8 mouse cellular contexts compared by ENCODE assay signal in genomic region chr2:3473891-3474290, GRCm38 (mm10). TPM values are rescaled to one million over a fixed set of nuclear protein-coding genes. Genes with fewer than 3 reads are reported as not detected.
DNase-seq lines count a peak whose midpoint lies in the region; ATAC-seq and TF ChIP-seq lines count a peak whose summit lies in the region.

No protein-coding gene starts in this region.

- TF ChIP-seq POLR2A in kidney, adult 2 months (IDR thresholded peaks at IDR 0.05; ENCODE audit: low read depth, low read length): no peak
- no peak for TF ChIP-seq POLR2A in bone marrow, adult 2 months (IDR thresholded peaks at IDR 0.05; ENCODE audit: borderline replicate concordance, control insufficient read depth, low read depth, low read length)

- peak overlapping the region; percentile 69 for H3K4me2 ChIP-seq in hindbrain, embryonic 13.5 days
- peak overlapping the region; percentile 78 for H3K4me2 ChIP-seq in midbrain, embryonic 14.5 days (ENCODE audit: low read length)

- H3K36me3 ChIP-seq in kidney, adult 2 months (ENCODE audit: control insufficient read depth, insufficient read depth, low read length): no peaks in the 10 kb centered on the region
- peaks cover 9% of the 10 kb centered on the region for H3K36me3 ChIP-seq in hindbrain, embryonic 13.5 days
- H3K36me3 ChIP-seq in midbrain, embryonic 14.5 days (ENCODE audit: control insufficient read depth, insufficient read depth, low read length): peaks cover 9% of the 10 kb centered on the region; the same call in 1 of the 2 replicates

- H3K4me1 ChIP-seq in kidney, adult 2 months (ENCODE audit: control insufficient read depth, insufficient read depth, low read length): peaks cover 4% of the 10 kb centered on the region; the same call in 1 of the 2 replicates
- peaks cover 2% of the 10 kb centered on the region; the same call in 1 of the 2 replicates for H3K4me1 ChIP-seq in bone marrow, adult 2 months (ENCODE audit: control insufficient read depth, insufficient read depth, low read length)
- peaks cover 16% of the 10 kb centered on the region for H3K4me1 ChIP-seq in hindbrain, embryonic 13.5 days (replicated peaks)
- H3K4me1 ChIP-seq in midbrain, embryonic 14.5 days (ENCODE audit: control insufficient read depth, insufficient read depth, low read length): peaks cover 12% of the 10 kb centered on the region; the same call in 1 of the 2 replicates

- no peak overlapping the region for H3K27ac ChIP-seq in kidney, adult 2 months (ENCODE audit: insufficient read depth, low read depth, low read length)
- H3K27ac ChIP-seq in bone marrow, adult 2 months (ENCODE audit: control insufficient read depth, insufficient read depth, low read depth, low read length, poor library complexity): no peak overlapping the region; the same call in 1 of the 2 replicates
- H3K27ac ChIP-seq in hindbrain, embryonic 13.5 days: peak overlapping the region; percentile 92
- peak overlapping the region; percentile 85 for H3K27ac ChIP-seq in midbrain, embryonic 14.5 days (replicated peaks; ENCODE audit: low read depth, low read length)

- no peak for DNase-seq in kidney, adult 2 months
- no peak for DNase-seq in kidney, postnatal 4 days
- peak; percentile 11 for DNase-seq in midbrain, embryonic 14.5 days
- no peak for DNase-seq in gastrocnemius, adult 18-20 months (ENCODE audit: low spot score)
- no peak for DNase-seq in thymus, postnatal 14 days
- DNase-seq in layer of hippocampus, postnatal 10 days (ENCODE audit: low spot score in 2 of 2): no peak

- ATAC-seq in hindbrain, embryonic 13.5 days (ENCODE audit: low FRiP score): no peak
- ATAC-seq in midbrain, embryonic 14.5 days (ENCODE audit: low FRiP score, low TSS enrichment): no peak

- 2% methylated on average over 12 of the region's 12 CpGs for WGBS in kidney, adult 2 months
- WGBS in bone marrow, adult 2 months: 2% methylated on average over 12 of the region's 12 CpGs
- WGBS in hindbrain, embryonic 13.5 days: 0% methylated on average over 12 of the region's 12 CpGs
- under 1% methylated on average over 12 of the region's 12 CpGs for WGBS in midbrain, embryonic 14.5 days

- H3K27me3 ChIP-seq in kidney, adult 2 months (replicated peaks; ENCODE audit: control insufficient read depth, insufficient read depth, low read length): no peaks in the 10 kb centered on the region
- no peaks in the 10 kb centered on the region for H3K27me3 ChIP-seq in hindbrain, embryonic 13.5 days
- no peaks in the 10 kb centered on the region for H3K27me3 ChIP-seq in midbrain, embryonic 14.5 days (ENCODE audit: control insufficient read depth, insufficient read depth, low read length)

- peak overlapping the region; percentile 84 for H3K9ac ChIP-seq in hindbrain, embryonic 13.5 days
- H3K9ac ChIP-seq in midbrain, embryonic 14.5 days (replicated peaks; ENCODE audit: low read length): peak overlapping the region; percentile 68

- H3K4me3 ChIP-seq in kidney, adult 2 months (ENCODE audit: insufficient read depth, low read depth, low read length): peak overlapping the region; percentile 91
- H3K4me3 ChIP-seq in bone marrow, adult 2 months (replicated peaks; ENCODE audit: control insufficient read depth, low read depth, low read length): peak overlapping the region; percentile 97
- peak overlapping the region; percentile 94 for H3K4me3 ChIP-seq in hindbrain, embryonic 13.5 days
- peak overlapping the region; percentile 96 for H3K4me3 ChIP-seq in midbrain, embryonic 14.5 days (replicated peaks; ENCODE audit: low read depth, low read length)

- no peak for TF ChIP-seq CTCF in kidney, adult 2 months (conservative IDR thresholded peaks at IDR 0.05; ENCODE audit: insufficient read depth, insufficient read length, low read depth, low read length)
- no peak for TF ChIP-seq CTCF in bone marrow, adult 2 months (IDR thresholded peaks at IDR 0.05; ENCODE audit: control insufficient read depth, insufficient read depth, low read length)

- H3K9me3 ChIP-seq in hindbrain, embryonic 13.5 days: no peaks in the 10 kb centered on the region
- H3K9me3 ChIP-seq in midbrain, embryonic 14.5 days (ENCODE audit: control insufficient read depth, low read length): no peaks in the 10 kb centered on the region

RNA-seq across cellular contexts. Expression of gene Suv39h2, which starts 0.9 kb away (rescaled TPM):
- polyA plus RNA-seq in kidney, adult 2 months (2012; rRNA removed): 0.16 and 0.22 TPM in 2 replicates
- polyA plus RNA-seq in bone marrow, adult 2 months (2011; ENCODE audit: insufficient read depth, insufficient read length, low replicate concordance, missing spikeins): 3.4 and 4.4 TPM in 2 replicates
- polyA plus RNA-seq in hindbrain, embryonic 13.5 days (2015; fragmentation: Nextera tagmentation; extraction: Ambion mirVana): 12.1 and 13.4 TPM in 2 replicates
- polyA plus RNA-seq in midbrain, embryonic 14.5 days (2014; fragmentation: Nextera tagmentation; extraction: Ambion mirVana): 9.3 and 13.4 TPM in 2 replicates
- total RNA-seq in gastrocnemius, adult 18-20 months (2021): under 1 TPM; 0.90 to 0.91 TPM
- total RNA-seq in layer of hippocampus, postnatal 10 days (2021): 1 to 10 TPM; 4.7 to 4.8 TPM

RNA-seq across cellular contexts. Expression of gene Gm45902, which starts 38.7 kb away (rescaled TPM):
- 0.72 and 0.80 TPM in 2 replicates for polyA plus RNA-seq in kidney, adult 2 months (2012; rRNA removed)
- polyA plus RNA-seq in bone marrow, adult 2 months (2011; ENCODE audit: insufficient read depth, insufficient read length, low replicate concordance, missing spikeins): 2.3 and 5.4 TPM in 2 replicates
- 8.6 and 8.9 TPM in 2 replicates for polyA plus RNA-seq in hindbrain, embryonic 13.5 days (2015; fragmentation: Nextera tagmentation; extraction: Ambion mirVana)
- 6.5 and 8.5 TPM in 2 replicates for polyA plus RNA-seq in midbrain, embryonic 14.5 days (2014; fragmentation: Nextera tagmentation; extraction: Ambion mirVana)
- under 1 TPM; 0.43 to 0.57 TPM for total RNA-seq in gastrocnemius, adult 18-20 months (2021)
- 1 to 10 TPM; 6.7 to 7.0 TPM for total RNA-seq in layer of hippocampus, postnatal 10 days (2021)

RNA-seq across cellular contexts. Expression of gene Hspa14, which starts 38.7 kb away (rescaled TPM):
- 20.1 and 21.6 TPM in 2 replicates for polyA plus RNA-seq in kidney, adult 2 months (2012; rRNA removed)
- polyA plus RNA-seq in bone marrow, adult 2 months (2011; ENCODE audit: insufficient read depth, insufficient read length, low replicate concordance, missing spikeins): 37.4 and 38.7 TPM in 2 replicates
- polyA plus RNA-seq in hindbrain, embryonic 13.5 days (2015; fragmentation: Nextera tagmentation; extraction: Ambion mirVana): 66.7 and 67.4 TPM in 2 replicates
- 56.2 and 70.6 TPM in 2 replicates for polyA plus RNA-seq in midbrain, embryonic 14.5 days (2014; fragmentation: Nextera tagmentation; extraction: Ambion mirVana)
- total RNA-seq in gastrocnemius, adult 18-20 months (2021): 10 to 100 TPM in 1 of 2 experiments, 1 to 10 TPM in 1; 9.9 to 10.6 TPM
- 10 to 100 TPM; 47.0 to 48.8 TPM for total RNA-seq in layer of hippocampus, postnatal 10 days (2021)

RNA-seq across cellular contexts. Expression of gene Cdnf, which starts 38.9 kb away (rescaled TPM):
- 0.53 and 0.64 TPM in 2 replicates for polyA plus RNA-seq in kidney, adult 2 months (2012; rRNA removed)
- not detected in 2 replicates for polyA plus RNA-seq in bone marrow, adult 2 months (2011; ENCODE audit: insufficient read depth, insufficient read length, low replicate concordance, missing spikeins)
- polyA plus RNA-seq in hindbrain, embryonic 13.5 days (2015; fragmentation: Nextera tagmentation; extraction: Ambion mirVana): 0.18 and 0.19 TPM in 2 replicates
- 0.07 and 0.20 TPM in 2 replicates for polyA plus RNA-seq in midbrain, embryonic 14.5 days (2014; fragmentation: Nextera tagmentation; extraction: Ambion mirVana)
- 10 to 100 TPM; 43.6 to 50.0 TPM for total RNA-seq in gastrocnemius, adult 18-20 months (2021)
- 1 to 10 TPM in 1 of 2 experiments, under 1 TPM in 1; 0.98 to 1.4 TPM for total RNA-seq in layer of hippocampus, postnatal 10 days (2021)

RNA-seq across cellular contexts. Expression of gene Dclre1c, which starts 50.0 kb away (rescaled TPM):
- polyA plus RNA-seq in kidney, adult 2 months (2012; rRNA removed): 2.1 and 2.3 TPM in 2 replicates
- polyA plus RNA-seq in bone marrow, adult 2 months (2011; ENCODE audit: insufficient read depth, insufficient read length, low replicate concordance, missing spikeins): 7.1 and 8.6 TPM in 2 replicates
- 9.0 and 9.4 TPM in 2 replicates for polyA plus RNA-seq in hindbrain, embryonic 13.5 days (2015; fragmentation: Nextera tagmentation; extraction: Ambion mirVana)
- 7.2 and 9.6 TPM in 2 replicates for polyA plus RNA-seq in midbrain, embryonic 14.5 days (2014; fragmentation: Nextera tagmentation; extraction: Ambion mirVana)
- 1 to 10 TPM; 2.5 to 2.6 TPM for total RNA-seq in gastrocnemius, adult 18-20 months (2021)
- total RNA-seq in layer of hippocampus, postnatal 10 days (2021): 10 to 100 TPM; 10.6 to 13.5 TPM

Comparison
In these comparisons a context has a peak if more than half of its experiments do, and no peak if none do; other contexts are left out.
1. H3K27ac ChIP-seq: peak in hindbrain, embryonic 13.5 days (single experiment) and midbrain, embryonic 14.5 days (single experiment); none in kidney, adult 2 months (single experiment) and bone marrow, adult 2 months (single experiment).
2. Peak in every context shown above with its lines, with median percentiles within 50 percentile points of each other: H3K4me3 ChIP-seq.